Mouse (Mus musculus) myocyte (in vitro differentiated cells): Measurements from ENCODE around the gene Zfp324.

ENCODE experiments used
- CEBPB ChIP-seq: IDR thresholded peaks from 2 replicates; pipeline ENCODE4 v1.6.1; 2011; ENCODE audit warnings: mild to moderate bottlenecking, moderate library complexity; ENCODE audit not compliant: poor library complexity, insufficient read depth, severe bottlenecking
- E2F4 ChIP-seq: IDR thresholded peaks from one replicate; pipeline ENCODE4 v1.6.1; 2011; ENCODE audit warnings: mild to moderate bottlenecking, control low read depth, moderate library complexity; ENCODE audit not compliant: insufficient read depth
- MAX ChIP-seq: IDR thresholded peaks from one replicate; pipeline ENCODE4 v1.6.1; 2011; ENCODE audit warnings: low read depth, mild to moderate bottlenecking, control low read depth
- MYOG ChIP-seq, 3 experiments: IDR thresholded peaks; one replicate each; pipeline ENCODE4 v1.6.1; 2011; ENCODE audit warnings: control low read depth in 2 of 3, low read depth in 2 of 3, mild to moderate bottlenecking in 2 of 3; ENCODE audit not compliant: insufficient read length in 2 of 3, control insufficient read depth in 1 of 3, insufficient read depth in 1 of 3
- POLR2A ChIP-seq: IDR thresholded peaks from one replicate; pipeline ENCODE4 v1.6.1; 2011; ENCODE audit warnings: low read depth, mild to moderate bottlenecking, control low read depth, moderate library complexity; ENCODE audit not compliant: insufficient read length
- POLR2AphosphoS2 ChIP-seq: IDR thresholded peaks from one replicate; pipeline ENCODE4 v1.6.1; 2011; ENCODE audit warnings: low read depth, control low read depth; ENCODE audit not compliant: insufficient read length
- REST ChIP-seq: IDR thresholded peaks from one replicate; pipeline ENCODE4 v1.6.1; 2011; ENCODE audit warnings: mild to moderate bottlenecking, control low read depth, moderate library complexity; ENCODE audit not compliant: insufficient read depth, insufficient read length
- SRF ChIP-seq: IDR thresholded peaks from one replicate; pipeline ENCODE4 v1.6.1; 2011; ENCODE audit warnings: low read depth; ENCODE audit not compliant: control insufficient read depth, insufficient read length
- TCF12 ChIP-seq: IDR thresholded peaks from one replicate; pipeline ENCODE4 v1.6.1; 2011; ENCODE audit warnings: mild to moderate bottlenecking, control low read depth; ENCODE audit not compliant: poor library complexity, insufficient read depth, severe bottlenecking
- TCF3 ChIP-seq: IDR thresholded peaks from one replicate; pipeline ENCODE4 v1.6.1; 2011; ENCODE audit warnings: low read depth, control low read depth; ENCODE audit not compliant: insufficient read length
- USF1 ChIP-seq: IDR thresholded peaks from one replicate; pipeline ENCODE4 v1.6.1; 2011; ENCODE audit warnings: low read depth, mild to moderate bottlenecking, control low read depth, moderate library complexity

- TF ChIP-seq POLR2A (no peak), TCF12 (no peak), MYOG (IDR thresholded peaks at IDR 0.05; ENCODE audit: control insufficient read depth in 1 of 3, insufficient read depth in 1 of 3, insufficient read length in 2 of 3, low read depth in 2 of 3) (no peak), POLR2AphosphoS2 (no peak), MAX (no peak), CEBPB (no peak), TCF3 (no peak), USF1 (no peak), E2F4 (no peak), SRF (no peak), REST (no peak)
These were observed 42.9 kb upstream of the Zfp324 start for GRCm38 (mm10) chr7:12922729-12923128.
